Mouse (Mus musculus) MEL (cell line): ENCODE data around the gene Nup188. TPM values are rescaled to one million over a fixed set of nuclear protein-coding genes. Genes with fewer than 3 reads are reported as not detected.

ENCODE experiments used
- DNase-seq: peaks from one replicate; pipeline ENCODE4 v3.0.0; 2011; ENCODE audit warnings: low read depth, low spot score
- H3K27ac ChIP-seq: 2 replicates; pipeline ENCODE4 v1.5.1; 2012; ENCODE audit warnings: low read depth, mild to moderate bottlenecking, control low read depth, low read length, moderate library complexity; ENCODE audit not compliant: control insufficient read depth
- H3K27me3 ChIP-seq, 2 experiments: fragments of 150-350 bp in 1 of 2; sonication (generic) in 1 of 2; 2 replicates each; pipeline ENCODE4 v1.6.1; 2012; ENCODE audit warnings: low read length in 2 of 2, mild to moderate bottlenecking in 2 of 2, improper control_type of control experiment in 1 of 2, moderate library complexity in 1 of 2; ENCODE audit not compliant: insufficient read depth in 2 of 2, control insufficient read depth in 1 of 2
- H3K36me3 ChIP-seq, 2 experiments: 2 replicates each; pipeline ENCODE4 v1.6.1; 2012 to 2014; ENCODE audit warnings: low read length in 2 of 2, improper control_type of control experiment in 1 of 2, inconsistent platforms in 1 of 2, mild to moderate bottlenecking in 1 of 2; ENCODE audit not compliant: insufficient read depth in 2 of 2, control insufficient read depth in 1 of 2
- H3K4me1 ChIP-seq, 2 experiments: fragments of 150-350 bp in 1 of 2; sonication (generic) in 1 of 2; 2 replicates each; pipeline ENCODE4 v1.6.1; 2012; ENCODE audit warnings: low read length in 2 of 2, improper control_type of control experiment in 1 of 2, mild to moderate bottlenecking in 1 of 2; ENCODE audit not compliant: insufficient read depth in 2 of 2, control insufficient read depth in 1 of 2
- H3K4me3 ChIP-seq, 2 experiments: fragments of 150-350 bp in 1 of 2; sonication (generic) in 1 of 2; 2 replicates each; pipeline ENCODE4 v1.5.1; 2012; ENCODE audit warnings: low read depth in 2 of 2, low read length in 2 of 2, mild to moderate bottlenecking in 2 of 2, moderate library complexity in 2 of 2, control low read depth in 1 of 2, improper control_type of control experiment in 1 of 2; ENCODE audit not compliant: control insufficient read depth in 1 of 2, insufficient read depth in 1 of 2
- H3K79me2 ChIP-seq: 2 replicates; pipeline ENCODE4 v1.6.1; 2012; ENCODE audit warnings: mild to moderate bottlenecking, low read length, moderate library complexity; ENCODE audit not compliant: control insufficient read depth, poor library complexity, insufficient read depth
- H3K9ac ChIP-seq: 2 replicates; pipeline ENCODE4 v1.6.1; 2012; ENCODE audit warnings: low read depth, mild to moderate bottlenecking, control low read depth, low read length, moderate library complexity; ENCODE audit not compliant: control insufficient read depth, poor library complexity, severe bottlenecking
- H3K9me3 ChIP-seq: fragments of 150-350 bp; sonication (generic); replicated peaks from 2 replicates; pipeline ENCODE4 v1.6.1; 2012; ENCODE audit warnings: mild to moderate bottlenecking, low read length, improper control_type of control experiment, moderate library complexity; ENCODE audit not compliant: insufficient read depth
- BHLHE40 ChIP-seq: IDR thresholded peaks from 2 replicates; pipeline ENCODE4 v1.6.1; 2012; ENCODE audit warnings: low read depth, mild to moderate bottlenecking, inconsistent platforms, low read length, improper control_type of control experiment, borderline replicate concordance
- CHD1 ChIP-seq: IDR thresholded peaks from 2 replicates; pipeline ENCODE4 v1.6.1; 2012; ENCODE audit warnings: low read depth, mild to moderate bottlenecking, inconsistent platforms, low read length, improper control_type of control experiment
- CHD2 ChIP-seq: IDR thresholded peaks from 2 replicates; pipeline ENCODE4 v1.6.1; 2011; ENCODE audit warnings: low read length, improper control_type of control experiment
- CTCF ChIP-seq, 3 experiments: IDR thresholded peaks in 2 of 3; conservative IDR thresholded peaks in 1 of 3; 2 replicates each; pipeline ENCODE4 v1.5.1; 2011 to 2012; ENCODE audit warnings: low read length in 3 of 3, low read depth in 2 of 3, mild to moderate bottlenecking in 2 of 3, improper control_type of control experiment in 1 of 3, inconsistent platforms in 1 of 3, mixed read lengths in 1 of 3, moderate library complexity in 1 of 3; ENCODE audit not compliant: control insufficient read depth in 1 of 3, insufficient read depth in 1 of 3, poor library complexity in 1 of 3, severe bottlenecking in 1 of 3
- ELF1 ChIP-seq: IDR thresholded peaks from 2 replicates; pipeline ENCODE4 v1.6.1; 2014; ENCODE audit warnings: low read depth, mild to moderate bottlenecking, inconsistent platforms, low read length, improper control_type of control experiment, moderate library complexity
- ETS1 ChIP-seq: IDR thresholded peaks from 2 replicates; pipeline ENCODE4 v1.6.1; 2012; ENCODE audit warnings: low read depth, mild to moderate bottlenecking, inconsistent platforms, low read length, improper control_type of control experiment, moderate library complexity
- GABPA ChIP-seq: IDR thresholded peaks from 2 replicates; pipeline ENCODE4 v1.6.1; 2012; ENCODE audit warnings: low read depth, mild to moderate bottlenecking, inconsistent platforms, low read length, improper control_type of control experiment, moderate library complexity
- JUND ChIP-seq: IDR thresholded peaks from 2 replicates; pipeline ENCODE4 v1.6.1; 2011; ENCODE audit warnings: low read depth, mild to moderate bottlenecking, improper control_type of control experiment, low read length
- MAX ChIP-seq: IDR thresholded peaks from 2 replicates; pipeline ENCODE4 v1.6.1; 2011; ENCODE audit warnings: low read length, improper control_type of control experiment
- MAZ ChIP-seq: IDR thresholded peaks from 2 replicates; pipeline ENCODE4 v1.6.1; 2012; ENCODE audit warnings: low read depth, mild to moderate bottlenecking, inconsistent platforms, low read length, improper control_type of control experiment
- MYB ChIP-seq: IDR thresholded peaks from 2 replicates; pipeline ENCODE4 v1.6.1; 2011; ENCODE audit warnings: mild to moderate bottlenecking, low read depth, low read length, improper control_type of control experiment
- NRF1 ChIP-seq: IDR thresholded peaks from 2 replicates; pipeline ENCODE4 v1.6.1; 2014; ENCODE audit warnings: low read depth, mild to moderate bottlenecking, inconsistent platforms, low read length, improper control_type of control experiment, moderate library complexity; ENCODE audit not compliant: poor library complexity, insufficient read depth, severe bottlenecking
- POLR2A ChIP-seq, 2 experiments: IDR thresholded peaks; 2 replicates each; pipeline ENCODE4 v1.6.1; 2011 to 2012; ENCODE audit warnings: low read length in 2 of 2, mild to moderate bottlenecking in 2 of 2, control low read depth in 1 of 2, improper control_type of control experiment in 1 of 2, low read depth in 1 of 2, moderate library complexity in 1 of 2; ENCODE audit not compliant: control insufficient read depth in 1 of 2, insufficient read depth in 1 of 2, poor library complexity in 1 of 2
- POLR2AphosphoS5 ChIP-seq: IDR thresholded peaks from 2 replicates; pipeline ENCODE4 v1.6.1; 2012; ENCODE audit warnings: low read depth, borderline replicate concordance, mild to moderate bottlenecking, inconsistent platforms, low read length, moderate library complexity, mixed read lengths
- RCOR1 ChIP-seq: IDR thresholded peaks from 2 replicates; pipeline ENCODE4 v1.6.1; 2012; ENCODE audit warnings: low read depth, mild to moderate bottlenecking, inconsistent platforms, low read length, improper control_type of control experiment
- SMC3 ChIP-seq: IDR thresholded peaks from 2 replicates; pipeline ENCODE4 v1.6.1; 2011; ENCODE audit warnings: low read depth, low read length, improper control_type of control experiment
- ZC3H11A ChIP-seq: IDR thresholded peaks from 2 replicates; pipeline ENCODE4 v1.6.1; 2012; ENCODE audit warnings: low read depth, mild to moderate bottlenecking, inconsistent platforms, low read length, improper control_type of control experiment
- ZNF384 ChIP-seq: IDR thresholded peaks from 2 replicates; pipeline ENCODE4 v1.6.1; 2012; ENCODE audit warnings: low read depth, mild to moderate bottlenecking, inconsistent platforms, low read length, improper control_type of control experiment
- polyA plus RNA-seq, 2 experiments: library from polyadenylated mRNA; stranded (reverse) in 1 of 2; unstranded in 1 of 2; fragments of >175 nt in 1 of 2; fragments of >200 nt in 1 of 2; gene quantifications; 2 replicates each; pipeline versions ENCODE4 v1.2.1 to v1.2.4; 2012; ENCODE audit warnings: low replicate concordance in 2 of 2, low read depth in 1 of 2; ENCODE audit not compliant: insufficient read length in 2 of 2, insufficient read depth in 1 of 2, missing spikeins in 1 of 2
- total RNA-seq: library from RNA; depleted of rRNA; stranded (reverse); fragments of 300-350 nt; gene quantifications from 2 replicates; pipeline ENCODE4 v1.2.3, GENCODE M21; 2012

Nup188 gene
- total and polyA plus RNA-seq, 3 experiments = 58.6 to 119 TPM; not detected in 1

- Histone ChIP-seq H3K9ac (no peak overlapping the region), H3K79me2 (no peaks in the 10 kb centered on the region), H3K27ac (no peak overlapping the region), H3K4me3 (no peak overlapping the region), H3K36me3 (peaks cover 0 to 9% of the 10 kb centered on the region in 2 experiments; a peak in 1 of 4 replicates), H3K27me3 (no peaks in the 10 kb centered on the region), H3K4me1 (no peaks in the 10 kb centered on the region), H3K9me3 (no peaks in the 10 kb centered on the region)
- TF ChIP-seq ETS1 (no peak), MYB (no peak), GABPA (no peak), MAX (no peak), NRF1 (no peak), POLR2A (IDR thresholded peaks at IDR 0.05; ENCODE audit: control insufficient read depth in 1 of 2, insufficient read depth in 1 of 2, low read depth in 1 of 2, low read length in 2 of 2, poor library complexity in 1 of 2) (no peak), CHD2 (no peak), ZNF384 (no peak), JUND (no peak), ELF1 (no peak), BHLHE40 (no peak), SMC3 (no peak), RCOR1 (no peak), MAZ (no peak), CHD1 (no peak), POLR2AphosphoS5 (no peak), ZC3H11A (no peak)
- DNase-seq = no peak
Observed at GRCm38 (mm10) chr2:30345971-30346676, 59.9 kb downstream of the Nup188 start.

GRCm38 (mm10) chr2:30349196-30349595, 63.0 kb downstream of the Nup188 start:
- no peaks in the 10 kb centered on the region for H3K27me3 ChIP-seq
- no peaks in the 10 kb centered on the region for H3K4me1 ChIP-seq
- DNase-seq = no peak
- no peaks in the 10 kb centered on the region for H3K9me3 ChIP-seq
- H3K27ac ChIP-seq = no peak overlapping the region
- no peak overlapping the region for H3K9ac ChIP-seq
- no peak overlapping the region for H3K4me3 ChIP-seq
- no peaks in the 10 kb centered on the region for H3K79me2 ChIP-seq
- H3K36me3 ChIP-seq = no peaks in the 10 kb centered on the region; a peak in 1 of 4 replicates
- no peak for TF ChIP-seq POLR2AphosphoS5
- no peak for TF ChIP-seq CTCF (IDR thresholded peaks at IDR 0.05 in 2 of 3, conservative IDR thresholded peaks at IDR 0.05 in 1 of 3; ENCODE audit: control insufficient read depth in 1 of 3, insufficient read depth in 1 of 3, low read depth in 2 of 3, low read length in 3 of 3, poor library complexity in 1 of 3, severe bottlenecking in 1 of 3)
- TF ChIP-seq JUND = no peak
- TF ChIP-seq, all 39 proteins: peak for 0
